Mouse (Mus musculus) midbrain, embryonic 15.5 days (tissue): Measurements from ENCODE around the gene Cd69. TPM values are rescaled to one million over a fixed set of nuclear protein-coding genes. Genes with fewer than 3 reads are reported as not detected.

Source experiments
- ATAC-seq: fragments of 200-750 bp; cut with Nextera tagmentation; replicated peaks from 2 replicates; pipeline ENCODE4 v1.8.0; 2017; ENCODE audit warnings: moderate TSS enrichment
- H3K27ac ChIP-seq: fragments of 300-500 bp; sonication (generic); 2 replicates; pipeline ENCODE4 v1.5.1; 2015; ENCODE audit warnings: mild to moderate bottlenecking, inconsistent platforms
- H3K27me3 ChIP-seq: fragments of 300-500 bp; sonication (generic); replicated peaks from 2 replicates; pipeline ENCODE4 v1.6.1; 2015; ENCODE audit warnings: inconsistent platforms
- H3K36me3 ChIP-seq: fragments of 300-500 bp; sonication (generic); replicated peaks from 2 replicates; pipeline ENCODE4 v1.6.1; 2015; ENCODE audit warnings: inconsistent platforms
- H3K4me1 ChIP-seq: fragments of 300-500 bp; sonication (generic); 2 replicates; pipeline ENCODE4 v1.6.1; 2015; ENCODE audit warnings: inconsistent platforms
- H3K4me2 ChIP-seq: fragments of 300-500 bp; sonication (generic); 2 replicates; pipeline ENCODE4 v1.6.1; 2015; ENCODE audit warnings: inconsistent platforms, mild to moderate bottlenecking, moderate library complexity
- H3K4me3 ChIP-seq: fragments of 300-500 bp; sonication (generic); 2 replicates; pipeline ENCODE4 v1.5.1; 2015; ENCODE audit warnings: mild to moderate bottlenecking, inconsistent platforms
- H3K9ac ChIP-seq: fragments of 300-500 bp; sonication (generic); 2 replicates; pipeline ENCODE4 v1.6.1; 2015; ENCODE audit warnings: mild to moderate bottlenecking, inconsistent platforms
- H3K9me3 ChIP-seq: fragments of 300-500 bp; sonication (generic); 2 replicates; pipeline ENCODE4 v1.6.1; 2016; ENCODE audit warnings: inconsistent platforms
- WGBS: fragments of 180-500 bp; shearing (Covaris S2); methylation state at CpG from one replicate; pipeline ENCODE4 v1.1.7; 2015; ENCODE audit warnings: mixed read lengths; 5-methylcytosine and 5-hydroxymethylcytosine counted together
- polyA plus RNA-seq: library from polyadenylated mRNA; unstranded; fragments of >200 nt; fragmentation: Nextera tagmentation; extraction: Ambion mirVana; gene quantifications from 2 replicates; pipeline ENCODE4 v1.2.1, GENCODE M21; 2015

Cd69 gene
- polyA plus RNA-seq, 1 experiment from 2014 or later, result not detected

GRCm38 (mm10) chr6:129241471-129241870 lies 33.8 kb downstream of the Cd69 start:
- Histone ChIP-seq H3K9ac (no peak overlapping the region), H3K27me3 (no peaks in the 10 kb centered on the region), H3K27ac (no peak overlapping the region), H3K4me1 (peaks cover 4% of the 10 kb centered on the region), H3K4me3 (no peak overlapping the region), H3K4me2 (no peak overlapping the region), H3K36me3 (no peaks in the 10 kb centered on the region), H3K9me3 (no peaks in the 10 kb centered on the region)
- ATAC-seq, result no peak
- 66% methylated on average over 5 of the region's 5 CpGs for WGBS

GRCm38 (mm10) chr6:129239564-129240248 lies 35.5 kb downstream of the Cd69 start:
- no peaks in the 10 kb centered on the region for H3K27me3 ChIP-seq
- no peaks in the 10 kb centered on the region for H3K36me3 ChIP-seq
- no peak overlapping the region for H3K9ac ChIP-seq
- WGBS, result 90% methylated on average over 9 of the region's 9 CpGs
- no peak overlapping the region for H3K4me3 ChIP-seq
- ATAC-seq, result no peak
- no peak overlapping the region for H3K27ac ChIP-seq
- H3K4me1 ChIP-seq, result peaks cover 4% of the 10 kb centered on the region
- no peaks in the 10 kb centered on the region for H3K9me3 ChIP-seq
- no peak overlapping the region for H3K4me2 ChIP-seq

GRCm38 (mm10) chr6:129238275-129239038 lies 36.8 kb downstream of the Cd69 start:
- H3K9ac ChIP-seq, result peak overlapping the region; percentile 37
- H3K4me2 ChIP-seq, result peak overlapping the region; percentile 75
- ATAC-seq, result peak; percentile 89
- H3K4me1 ChIP-seq, result peaks cover 4% of the 10 kb centered on the region
- H3K36me3 ChIP-seq, result no peaks in the 10 kb centered on the region
- WGBS, result 13% methylated on average over 14 of the region's 14 CpGs
- H3K27ac ChIP-seq, result no peak overlapping the region
- peak overlapping the region; percentile 43 for H3K4me3 ChIP-seq
- H3K27me3 ChIP-seq, result no peaks in the 10 kb centered on the region
- H3K9me3 ChIP-seq, result no peaks in the 10 kb centered on the region

- H3K27ac ChIP-seq, result no peak overlapping the region
- peak overlapping the region; percentile 75 for H3K4me2 ChIP-seq
- H3K4me3 ChIP-seq, result peak overlapping the region; percentile 43
- H3K36me3 ChIP-seq, result no peaks in the 10 kb centered on the region
- H3K9ac ChIP-seq, result peak overlapping the region; percentile 37
- ATAC-seq, result peak; percentile 99
- H3K4me1 ChIP-seq, result peaks cover 4% of the 10 kb centered on the region
- no peaks in the 10 kb centered on the region for H3K27me3 ChIP-seq
- no peaks in the 10 kb centered on the region for H3K9me3 ChIP-seq
- WGBS, result 21% methylated on average over 16 of the region's 16 CpGs
These were observed 37.6 kb downstream of the Cd69 start for GRCm38 (mm10) chr6:129237350-129238274.

GRCm38 (mm10) chr6:129236652-129237342 lies 38.4 kb downstream of the Cd69 start:
- no peak overlapping the region for H3K27ac ChIP-seq
- no peak overlapping the region for H3K4me2 ChIP-seq
- no peak for ATAC-seq
- no peaks in the 10 kb centered on the region for H3K27me3 ChIP-seq
- WGBS, result 90% methylated on average over 2 of the region's 2 CpGs
- no peak overlapping the region for H3K4me3 ChIP-seq
- H3K9ac ChIP-seq, result no peak overlapping the region
- no peaks in the 10 kb centered on the region for H3K9me3 ChIP-seq
- peaks cover 4% of the 10 kb centered on the region for H3K4me1 ChIP-seq
- H3K36me3 ChIP-seq, result no peaks in the 10 kb centered on the region

- Histone ChIP-seq H3K4me2 (no peak overlapping the region), H3K9ac (no peak overlapping the region), H3K4me1 (peaks cover 4% of the 10 kb centered on the region), H3K4me3 (no peak overlapping the region), H3K27ac (no peak overlapping the region), H3K9me3 (no peaks in the 10 kb centered on the region), H3K27me3 (no peaks in the 10 kb centered on the region), H3K36me3 (no peaks in the 10 kb centered on the region)
- ATAC-seq, result no peak
- 89% methylated on average over 5 of the region's 5 CpGs for WGBS
These were observed 39.3 kb downstream of the Cd69 start for GRCm38 (mm10) chr6:129235855-129236461.

GRCm38 (mm10) chr6:129234456-129235360 lies 40.5 kb downstream of the Cd69 start:
- H3K4me2 ChIP-seq, result no peak overlapping the region
- no peak overlapping the region for H3K27ac ChIP-seq
- H3K4me3 ChIP-seq, result no peak overlapping the region
- H3K4me1 ChIP-seq, result peaks cover 4% of the 10 kb centered on the region
- no peaks in the 10 kb centered on the region for H3K9me3 ChIP-seq
- H3K36me3 ChIP-seq, result no peaks in the 10 kb centered on the region
- no peak overlapping the region for H3K9ac ChIP-seq
- no peak for ATAC-seq
- H3K27me3 ChIP-seq, result no peaks in the 10 kb centered on the region
- 81% methylated on average over 8 of the region's 8 CpGs for WGBS

- Histone ChIP-seq H3K4me3 (no peak overlapping the region), H3K4me1 (peaks cover 4% of the 10 kb centered on the region), H3K36me3 (no peaks in the 10 kb centered on the region), H3K4me2 (no peak overlapping the region), H3K9me3 (no peaks in the 10 kb centered on the region), H3K27me3 (no peaks in the 10 kb centered on the region), H3K9ac (no peak overlapping the region), H3K27ac (no peak overlapping the region)
- no peak for ATAC-seq
- WGBS, result 91% methylated on average over 16 of the region's 18 CpGs
These were observed 41.3 kb downstream of the Cd69 start for GRCm38 (mm10) chr6:129233955-129234369.

- no peaks in the 10 kb centered on the region for H3K9me3 ChIP-seq
- no peak overlapping the region for H3K27ac ChIP-seq
- H3K4me2 ChIP-seq, result no peak overlapping the region
- WGBS, result 87% methylated on average over 6 of the region's 6 CpGs
- no peak for ATAC-seq
- H3K27me3 ChIP-seq, result no peaks in the 10 kb centered on the region
- peaks cover 4% of the 10 kb centered on the region for H3K4me1 ChIP-seq
- no peak overlapping the region for H3K9ac ChIP-seq
- no peak overlapping the region for H3K4me3 ChIP-seq
- H3K36me3 ChIP-seq, result no peaks in the 10 kb centered on the region
These were observed 41.8 kb downstream of the Cd69 start for GRCm38 (mm10) chr6:129233366-129233954.

GRCm38 (mm10) chr6:129232842-129233205 lies 42.4 kb downstream of the Cd69 start:
- 89% methylated on average over 9 of the region's 9 CpGs for WGBS
- H3K27ac ChIP-seq, result no peak overlapping the region
- no peak overlapping the region for H3K9ac ChIP-seq
- no peaks in the 10 kb centered on the region for H3K36me3 ChIP-seq
- H3K4me3 ChIP-seq, result no peak overlapping the region
- peaks cover 4% of the 10 kb centered on the region for H3K4me1 ChIP-seq
- no peak for ATAC-seq
- no peaks in the 10 kb centered on the region for H3K27me3 ChIP-seq
- H3K9me3 ChIP-seq, result no peaks in the 10 kb centered on the region
- no peak overlapping the region for H3K4me2 ChIP-seq
